Mouse (Mus musculus): Measurements from ENCODE around the gene Samt4.
"Not testable (repeated sequence)": the region's sequence is repeated elsewhere in the genome, so short reads cannot be mapped to it uniquely, and the experiment has no call there.

Samt4 gene

DNA sequence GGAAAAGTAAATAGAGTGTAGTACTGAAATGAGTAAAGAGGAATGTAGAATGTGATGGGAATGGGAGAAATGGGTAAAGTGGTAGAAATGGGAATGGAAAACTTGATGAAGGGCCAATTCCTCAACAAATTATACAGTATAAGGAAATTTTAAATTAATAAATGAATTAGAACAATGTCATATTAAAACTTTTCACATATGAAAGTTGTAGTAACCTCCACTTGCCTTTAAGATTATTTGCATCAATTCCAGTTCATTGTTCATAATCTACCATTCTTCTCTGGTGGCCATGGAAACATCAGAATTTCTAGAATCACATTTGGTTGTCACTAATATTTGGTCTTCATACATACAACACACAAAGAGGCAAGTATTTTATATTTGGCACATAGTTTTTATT lies at the start of gene Samt4:
Samt4 (plus strand) TSS at position 301 of the 400 bp plus-strand sequence.
- DNase-seq: no peak

DNA sequence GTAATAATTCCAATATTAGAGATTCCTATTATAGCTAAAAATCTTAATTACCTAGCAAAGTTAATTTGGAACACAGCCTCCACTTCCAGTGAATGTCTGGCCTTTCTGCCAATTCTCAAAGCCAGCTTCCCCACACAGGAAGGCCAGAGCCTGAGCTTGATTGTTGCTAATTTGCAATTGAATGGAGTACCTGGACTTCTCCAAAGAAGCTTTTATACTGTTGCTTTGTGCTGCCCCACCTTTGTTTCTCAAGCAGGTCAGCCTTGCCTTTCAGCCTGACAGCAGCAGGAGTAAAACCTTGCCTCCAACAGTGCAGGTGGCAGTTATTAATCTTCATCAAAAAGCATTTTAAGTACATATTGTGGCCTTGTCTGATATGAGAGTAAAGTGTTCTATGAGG lies 38.1 kb upstream of the Samt4 start:
- not testable (repeated sequence) for DNase-seq

DNA sequence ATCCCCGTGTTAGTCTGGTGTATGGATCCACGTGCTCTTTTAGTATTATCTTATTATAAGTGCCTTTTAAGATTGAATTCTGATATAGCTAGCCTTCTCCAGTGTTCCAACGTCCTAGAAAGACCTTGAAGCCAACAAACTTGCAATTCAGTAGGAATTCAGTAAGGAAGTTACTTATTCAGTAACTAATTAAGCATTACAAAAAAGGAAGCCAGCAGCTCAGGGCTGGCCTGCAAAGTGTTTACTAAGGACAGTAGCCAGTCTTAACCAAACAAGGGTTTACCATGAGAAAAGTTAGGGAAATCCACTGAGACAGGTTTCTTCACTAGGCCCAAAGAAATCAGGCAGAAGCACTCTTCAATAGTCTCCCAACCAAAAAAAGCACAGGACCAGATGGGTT lies 13.4 kb upstream of the Samt4 start:
- DNase-seq: not testable (repeated sequence)
